Comparison of ENCODE assay signal across 8 mouse cellular contexts in genomic region chr9:28403831-28404562, GRCm38 (mm10).
A peak's percentile ranks its signal among the peaks of the same experiment; 100 is the strongest.
DNase-seq lines count a peak whose midpoint lies in the region; ATAC-seq lines count a peak whose summit lies in the region.

No protein-coding gene starts in this region.

- H3K27me3 ChIP-seq in heart, embryonic 10.5 days (ENCODE audit: insufficient read depth, poor library complexity, severe bottlenecking): peaks cover 40% of the 10 kb centered on the region
- H3K27me3 ChIP-seq in liver, embryonic 15.5 days: peaks cover 32% of the 10 kb centered on the region

- 2% methylated on average over 30 of the region's 30 CpGs for WGBS in heart, embryonic 10.5 days
- 2% methylated on average over 30 of the region's 30 CpGs for WGBS in liver, embryonic 15.5 days (ENCODE audit: insufficient replicate concordance)

- peak overlapping the region; percentile 25; the same call in 1 of the 2 replicates for H3K4me2 ChIP-seq in liver, embryonic 15.5 days

- H3K4me1 ChIP-seq in heart, embryonic 10.5 days: peaks cover 9% of the 10 kb centered on the region; the same call in 1 of the 2 replicates
- H3K4me1 ChIP-seq in liver, embryonic 15.5 days (replicated peaks): no peaks in the 10 kb centered on the region

- no peak overlapping the region for H3K9ac ChIP-seq in liver, embryonic 15.5 days

- ATAC-seq in frontal cortex, adult (ENCODE audit: low TSS enrichment): peak; percentile 69
- ATAC-seq in liver, embryonic 15.5 days (ENCODE audit: insufficient read depth): no peak
- ATAC-seq in inflammation-experienced regulatory T-cells, adult 6 months: no peak

- intact Hi-C loops in heart, postnatal 25 days (cut with DNase I): loop anchor here (2.0 to 5.0 kb wide), 2 partner anchors 142 to 1057 kb away; no protein-coding TSS in a partner anchor

- H3K9me3 ChIP-seq in heart, embryonic 10.5 days: no peaks in the 10 kb centered on the region
- H3K9me3 ChIP-seq in liver, embryonic 15.5 days (replicated peaks): no peaks in the 10 kb centered on the region

- H3K27ac ChIP-seq in heart, embryonic 10.5 days: 0 out of 2 replicates have a peak overlapping the region, but pooled peaks have one; percentile 59
- no peak overlapping the region for H3K27ac ChIP-seq in liver, embryonic 15.5 days (replicated peaks)

- peak overlapping the region; percentile 79 for H3K4me3 ChIP-seq in heart, embryonic 10.5 days
- no peak overlapping the region for H3K4me3 ChIP-seq in liver, embryonic 15.5 days (replicated peaks)

- peak; percentile 86 for DNase-seq in heart, embryonic 10.5 days (ENCODE audit: low spot score)
- no peak for DNase-seq in heart, postnatal 25 days (ENCODE audit: low spot score)
- peak; percentile 92 for DNase-seq in cerebellum, adult 9-10 months
- DNase-seq in kidney, postnatal 14 days: peak; percentile 4
- DNase-seq in right cerebral cortex, postnatal 14 days: peak; percentile 86

- no peaks in the 10 kb centered on the region for H3K36me3 ChIP-seq in heart, embryonic 10.5 days
- no peaks in the 10 kb centered on the region for H3K36me3 ChIP-seq in liver, embryonic 15.5 days (replicated peaks)
